Mouse (Mus musculus) lung, postnatal 0 days (tissue): ENCODE results near the gene Man1a. TPM values are rescaled to one million over a fixed set of nuclear protein-coding genes. Genes with fewer than 3 reads are reported as not detected.
A peak's percentile ranks its signal among the peaks of the same experiment; 100 is the strongest.

Source experiments
- ATAC-seq: fragments of 200-750 bp; cut with Nextera tagmentation; 2 replicates; pipeline ENCODE4 v1.8.0; 2017; ENCODE audit warnings: moderate library complexity
- DNase-seq: peaks from one replicate; pipeline ENCODE4 v3.0.0-alpha.2; 2016; ENCODE audit warnings: low spot score
- H3K27ac ChIP-seq: fragments of 300-500 bp; sonication (generic); 2 replicates; pipeline ENCODE4 v1.5.1; 2014; ENCODE audit warnings: antibody characterized with exemption, mild to moderate bottlenecking, low read length, mixed read lengths
- H3K27me3 ChIP-seq: fragments of 300-500 bp; sonication (generic); replicated peaks from 2 replicates; pipeline ENCODE4 v1.6.1; 2014; ENCODE audit warnings: low read length, mixed read lengths; ENCODE audit not compliant: insufficient read depth
- H3K36me3 ChIP-seq: fragments of 300-500 bp; sonication (generic); 2 replicates; pipeline ENCODE4 v1.6.1; 2014; ENCODE audit warnings: low read length, mixed read lengths; ENCODE audit not compliant: insufficient read depth
- H3K4me1 ChIP-seq: fragments of 300-500 bp; sonication (generic); 2 replicates; pipeline ENCODE4 v1.6.1; 2014; ENCODE audit warnings: antibody characterized with exemption, low read depth, low read length, mixed read lengths; ENCODE audit not compliant: insufficient read depth
- H3K4me2 ChIP-seq: fragments of 300-500 bp; sonication (generic); replicated peaks from 2 replicates; pipeline ENCODE4 v1.6.1; 2014; ENCODE audit warnings: low read depth, mild to moderate bottlenecking, low read length, moderate library complexity, mixed read lengths
- H3K4me3 ChIP-seq: fragments of 300-500 bp; sonication (generic); 2 replicates; pipeline ENCODE4 v1.5.1; 2014; ENCODE audit warnings: low read depth, low read length
- H3K9ac ChIP-seq: fragments of 300-500 bp; sonication (generic); replicated peaks from 2 replicates; pipeline ENCODE4 v1.6.1; 2014; ENCODE audit warnings: low read depth, mild to moderate bottlenecking
- H3K9me3 ChIP-seq: fragments of 300-500 bp; sonication (generic); 2 replicates; pipeline ENCODE4 v1.6.1; 2016; ENCODE audit warnings: low read length, mixed read lengths
- CTCF ChIP-seq: IDR thresholded peaks from 2 replicates; pipeline ENCODE4 v1.5.1; 2016; ENCODE audit warnings: antibody characterized with exemption, mild to moderate bottlenecking
- EP300 ChIP-seq: IDR thresholded peaks from 2 replicates; pipeline ENCODE4 v1.6.1; 2016; ENCODE audit warnings: antibody characterized with exemption, mild to moderate bottlenecking, control low read depth
- WGBS: fragments of 180-500 bp; shearing (Covaris S2); extraction: QIAGEN DNeasy Blood & Tissue Kit; methylation state at CpG from one replicate; pipeline ENCODE4 v1.1.7; 2014; 5-methylcytosine and 5-hydroxymethylcytosine counted together
- polyA plus RNA-seq: library from polyadenylated mRNA; unstranded; fragments of >200 nt; fragmentation: Nextera tagmentation; extraction: Ambion mirVana; gene quantifications from 2 replicates; pipeline ENCODE4 v1.2.1, GENCODE M21; 2015

The Man1a gene
- polyA plus RNA-seq, 1 experiment from 2014 or later = 6.6 TPM

- Histone ChIP-seq H3K9ac (no peak overlapping the region), H3K36me3 (no peaks in the 10 kb centered on the region), H3K9me3 (no peaks in the 10 kb centered on the region), H3K27ac (no peak overlapping the region), H3K27me3 (no peaks in the 10 kb centered on the region), H3K4me3 (no peak overlapping the region), H3K4me1 (no peaks in the 10 kb centered on the region), H3K4me2 (no peak overlapping the region)
- DNase-seq (no peak), ATAC-seq (no peak)
- 11% methylated on average over 3 of the region's 3 CpGs for WGBS
- TF ChIP-seq EP300 (no peak), CTCF (no peak)
Measured at GRCm38 (mm10) chr10:54059092-54059496, 17.3 kb downstream of the Man1a start.

- H3K36me3 ChIP-seq = no peaks in the 10 kb centered on the region
- H3K27me3 ChIP-seq = no peaks in the 10 kb centered on the region
- no peak overlapping the region for H3K27ac ChIP-seq
- no peak overlapping the region for H3K9ac ChIP-seq
- TF ChIP-seq CTCF (no peak), EP300 (no peak)
- H3K4me2 ChIP-seq = no peak overlapping the region
- no peaks in the 10 kb centered on the region for H3K4me1 ChIP-seq
- 44% methylated on average over 3 of the region's 3 CpGs for WGBS
- H3K9me3 ChIP-seq = no peaks in the 10 kb centered on the region
- H3K4me3 ChIP-seq = no peak overlapping the region
- no peak for DNase-seq
- no peak for ATAC-seq
Measured at GRCm38 (mm10) chr10:54058657-54059056, 17.8 kb downstream of the Man1a start.

- ATAC-seq (no peak), DNase-seq (no peak)
- no peak overlapping the region for H3K4me3 ChIP-seq
- no peak overlapping the region for H3K4me2 ChIP-seq
- 89% methylated on average over 4 of the region's 4 CpGs for WGBS
- H3K4me1 ChIP-seq = no peaks in the 10 kb centered on the region
- H3K9me3 ChIP-seq = no peaks in the 10 kb centered on the region
- no peak overlapping the region for H3K27ac ChIP-seq
- no peaks in the 10 kb centered on the region for H3K27me3 ChIP-seq
- H3K36me3 ChIP-seq = no peaks in the 10 kb centered on the region
- TF ChIP-seq CTCF (no peak), EP300 (no peak)
- no peak overlapping the region for H3K9ac ChIP-seq
Measured at GRCm38 (mm10) chr10:54054188-54054587, 22.2 kb downstream of the Man1a start.

GRCm38 (mm10) chr10:54047885-54048284, 28.5 kb downstream of the Man1a start:
- Histone ChIP-seq H3K4me3 (no peak overlapping the region), H3K36me3 (no peaks in the 10 kb centered on the region), H3K4me1 (no peaks in the 10 kb centered on the region), H3K9ac (no peak overlapping the region), H3K27ac (no peak overlapping the region), H3K4me2 (no peak overlapping the region), H3K9me3 (no peaks in the 10 kb centered on the region), H3K27me3 (no peaks in the 10 kb centered on the region)
- DNase-seq (peak; percentile 20), ATAC-seq (peak; percentile 16; the same call in 1 of the 2 replicates)
- TF ChIP-seq CTCF (no peak), EP300 (no peak)
- WGBS = 71% methylated on average over 4 of the region's 4 CpGs

- no peak for TF ChIP-seq CTCF
- TF ChIP-seq EP300 = no peak
- no peak overlapping the region for H3K27ac ChIP-seq
- H3K4me3 ChIP-seq = no peak overlapping the region
- DNase-seq (no peak), ATAC-seq (no peak)
- no peak overlapping the region for H3K9ac ChIP-seq
- H3K4me1 ChIP-seq = no peaks in the 10 kb centered on the region
- 85% methylated on average over 3 of the region's 3 CpGs for WGBS
- H3K36me3 ChIP-seq = no peaks in the 10 kb centered on the region
- no peaks in the 10 kb centered on the region for H3K27me3 ChIP-seq
- H3K9me3 ChIP-seq = no peaks in the 10 kb centered on the region
- H3K4me2 ChIP-seq = no peak overlapping the region
Measured at GRCm38 (mm10) chr10:54043358-54043757, 33.1 kb downstream of the Man1a start.

- H3K27ac ChIP-seq = no peak overlapping the region
- H3K27me3 ChIP-seq = no peaks in the 10 kb centered on the region
- ATAC-seq (peak; percentile 49), DNase-seq (peak; percentile 74)
- no peaks in the 10 kb centered on the region for H3K4me1 ChIP-seq
- H3K4me2 ChIP-seq = no peak overlapping the region
- H3K36me3 ChIP-seq = no peaks in the 10 kb centered on the region
- no peak for TF ChIP-seq CTCF
- TF ChIP-seq EP300 = peak; percentile 27; the same call in 1 of the 2 replicates
- no peaks in the 10 kb centered on the region for H3K9me3 ChIP-seq
- H3K4me3 ChIP-seq = no peak overlapping the region
- WGBS = 51% methylated on average over 7 of the region's 7 CpGs
- H3K9ac ChIP-seq = no peak overlapping the region
Measured at GRCm38 (mm10) chr10:54042212-54042840, 34.1 kb downstream of the Man1a start.
